Mouse (Mus musculus) layer of hippocampus, adult 9-11 months (tissue): ENCODE measurements around the gene Atp1b2.
A peak's percentile ranks its signal among the peaks of the same experiment; 100 is the strongest.

ENCODE experiments used
- DNase-seq: peaks from one replicate; pipeline ENCODE4 v3.0.0; 2022

Atp1b2 gene

DNA sequence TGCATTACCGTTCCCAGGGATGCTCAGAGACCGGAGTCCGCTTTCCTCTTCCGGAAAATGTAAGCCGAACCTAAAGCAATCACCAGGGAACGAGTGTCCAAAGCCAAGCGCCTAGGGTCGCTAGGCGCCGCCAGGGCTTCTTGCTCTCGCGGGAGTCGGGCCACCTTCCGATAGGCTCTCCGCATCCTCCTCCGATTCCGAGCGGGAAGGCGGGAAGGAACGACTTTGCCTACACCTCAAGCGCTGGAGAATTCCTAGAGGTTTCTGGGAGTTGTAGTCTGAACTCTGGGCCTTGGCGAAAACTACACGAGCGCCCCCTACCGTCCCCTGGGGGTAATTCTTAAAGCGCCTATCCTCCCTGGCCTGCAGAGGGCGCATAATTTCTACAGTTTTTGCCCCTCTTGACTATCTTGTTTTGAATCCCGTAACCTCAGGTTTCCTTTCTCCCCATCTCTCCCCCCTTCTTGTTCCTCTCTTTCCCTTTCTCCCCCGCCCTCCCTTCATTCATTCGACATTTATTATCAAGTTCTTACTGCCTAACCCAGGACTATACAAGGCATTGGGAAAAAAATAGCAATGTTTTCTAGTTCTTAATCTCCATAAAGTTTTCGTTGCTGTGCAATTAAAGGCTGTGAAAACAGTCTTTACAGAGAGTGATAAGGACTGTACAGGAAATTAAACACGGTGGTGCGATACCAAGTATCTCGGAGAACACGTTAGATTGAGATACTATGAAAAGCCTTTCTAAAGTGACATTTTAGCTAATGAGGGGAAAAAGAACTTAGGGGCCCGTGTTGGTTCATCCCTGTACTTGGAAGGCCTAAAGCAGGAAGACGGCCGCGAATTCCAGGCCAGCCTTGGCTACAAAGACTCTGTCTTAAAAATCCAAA is 26.4 kb downstream of the Atp1b2 start:
- peak; percentile 97 for DNase-seq

GRCm38 (mm10) chr11:69578301-69578700 is 27.4 kb downstream of the Atp1b2 start:
- no peak for DNase-seq

- DNase-seq: no peak
Measured at GRCm38 (mm10) chr11:69576307-69576706, 29.4 kb downstream of the Atp1b2 start.

DNA sequence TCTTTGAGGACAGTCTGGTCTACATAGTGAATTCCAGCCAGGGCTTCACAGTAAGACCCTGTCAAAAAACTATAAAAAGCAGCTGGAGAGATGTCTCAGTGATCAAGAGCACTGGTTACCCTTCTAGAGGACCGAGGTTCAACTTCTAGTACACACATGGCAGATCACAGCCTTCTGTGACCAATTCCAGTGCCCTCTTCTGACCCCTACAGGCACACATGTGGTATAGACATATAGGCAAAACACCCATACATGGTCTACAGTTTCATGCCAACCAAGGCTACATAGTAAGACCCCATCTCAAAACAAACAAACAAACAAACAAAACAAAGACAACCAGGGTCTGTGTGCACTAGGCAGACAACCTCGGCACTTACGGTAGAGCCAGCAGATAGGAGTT is 30.5 kb downstream of the Atp1b2 start:
- no peak for DNase-seq

DNA sequence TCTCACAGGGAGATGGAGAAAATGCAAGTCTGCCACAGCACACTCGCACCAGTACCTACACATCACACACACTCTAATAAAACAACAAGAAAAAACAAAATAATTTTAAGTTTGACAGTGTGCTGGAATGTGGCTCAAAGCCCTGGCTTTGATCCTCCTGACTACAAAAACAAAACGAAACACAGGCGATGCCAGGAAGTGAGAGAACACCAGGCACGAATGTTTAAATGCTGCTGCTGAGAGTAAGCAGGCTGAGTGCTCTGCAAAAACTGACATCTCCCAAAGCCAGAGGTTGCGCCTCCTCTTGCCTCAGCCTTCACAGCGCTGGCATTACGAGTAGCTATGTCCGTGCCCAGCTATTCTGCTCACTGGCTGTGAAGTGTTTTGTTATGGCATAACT is 40.6 kb downstream of the Atp1b2 start:
- no peak for DNase-seq

DNA sequence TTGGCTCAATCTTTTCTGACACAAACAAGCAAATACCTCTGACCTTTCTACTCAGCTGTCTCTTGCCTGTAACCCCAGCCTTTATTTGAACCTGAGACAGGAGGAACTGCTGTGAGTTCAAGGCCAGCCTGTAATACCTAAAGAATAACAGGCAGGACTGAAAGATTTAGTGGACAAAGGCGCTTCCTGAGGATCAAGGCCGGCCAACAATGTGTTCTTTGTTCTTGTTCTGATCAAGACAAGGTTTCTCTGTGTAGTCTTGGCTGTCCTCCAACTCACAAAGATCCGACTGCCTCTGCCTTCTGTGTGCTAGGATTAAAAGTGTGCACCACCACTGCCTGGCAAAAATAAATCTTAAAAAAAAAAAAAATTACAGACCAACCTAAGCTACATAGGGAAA is 41.4 kb downstream of the Atp1b2 start:
- no peak for DNase-seq

DNA sequence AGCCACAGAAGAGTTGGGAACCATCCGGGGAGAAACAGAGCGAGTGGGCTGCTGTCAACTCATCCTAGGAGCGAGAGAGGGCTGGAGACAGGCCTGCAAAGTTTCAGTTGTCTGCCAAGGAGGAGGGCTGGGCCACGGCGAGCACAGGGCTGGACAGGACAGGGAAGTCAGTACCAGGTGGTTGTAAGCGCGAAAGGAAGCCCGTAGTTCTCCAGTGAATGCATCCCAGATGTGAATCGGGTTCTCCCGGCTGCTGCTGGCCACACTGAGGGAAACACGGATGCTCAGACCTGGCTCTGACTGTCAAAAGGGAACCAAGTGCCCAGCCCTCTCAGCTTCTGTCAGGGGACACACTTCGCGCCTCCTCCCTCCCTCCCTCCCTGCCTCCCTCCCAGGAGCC is 42.4 kb downstream of the Atp1b2 start:
- no peak for DNase-seq

DNA sequence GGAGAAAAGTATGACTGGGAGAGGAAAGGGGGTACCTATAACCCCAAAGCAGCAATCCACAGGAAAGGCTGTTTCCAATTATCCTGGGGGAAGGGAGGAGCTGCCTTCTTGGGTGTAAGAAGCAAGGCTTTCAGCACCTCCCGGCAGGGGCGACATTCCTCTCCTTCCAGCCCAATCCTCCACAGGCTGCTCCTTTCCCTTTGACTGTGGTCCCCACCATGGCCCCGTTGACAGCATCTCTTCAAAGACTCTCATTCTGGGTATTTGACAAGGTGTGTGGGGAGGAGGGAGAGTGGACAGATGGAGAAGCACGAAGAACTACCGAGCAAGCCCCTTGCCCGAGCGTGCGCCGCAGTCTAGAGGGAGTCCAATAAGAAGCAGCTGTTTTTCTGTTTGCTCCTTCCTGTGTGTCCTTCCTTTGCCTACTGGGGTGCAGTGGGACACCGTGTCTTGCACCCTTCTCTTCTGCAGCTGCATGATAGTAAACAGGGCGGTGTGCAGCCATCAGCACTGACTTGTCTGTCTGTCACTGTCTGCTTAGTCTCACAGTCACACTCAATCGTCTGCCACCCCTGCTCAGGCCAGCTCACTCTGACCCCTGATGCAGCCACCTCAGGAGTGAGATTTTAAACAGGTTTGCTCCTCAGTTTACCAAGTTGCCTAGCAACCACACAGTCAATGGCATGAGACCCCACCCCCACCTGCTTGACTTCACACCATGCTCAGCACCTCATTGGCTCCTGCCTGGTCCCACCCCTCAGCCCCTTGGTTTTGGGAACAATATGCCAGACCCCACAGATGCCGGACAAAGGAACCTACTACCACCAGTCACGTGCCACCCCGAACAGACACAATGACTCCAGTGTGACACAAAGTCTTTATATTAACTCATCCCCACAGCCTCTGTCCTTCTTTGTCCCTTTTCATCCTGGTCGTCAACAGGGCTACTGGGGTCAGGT is 44.6 kb downstream of the Atp1b2 start:
- DNase-seq: peak; percentile 86

GRCm38 (mm10) chr11:69559851-69560765 is 45.6 kb downstream of the Atp1b2 start, which contains the start of gene Efnb3:
Efnb3 (minus strand) TSS chr11:69560205.
- no peak for DNase-seq

DNA sequence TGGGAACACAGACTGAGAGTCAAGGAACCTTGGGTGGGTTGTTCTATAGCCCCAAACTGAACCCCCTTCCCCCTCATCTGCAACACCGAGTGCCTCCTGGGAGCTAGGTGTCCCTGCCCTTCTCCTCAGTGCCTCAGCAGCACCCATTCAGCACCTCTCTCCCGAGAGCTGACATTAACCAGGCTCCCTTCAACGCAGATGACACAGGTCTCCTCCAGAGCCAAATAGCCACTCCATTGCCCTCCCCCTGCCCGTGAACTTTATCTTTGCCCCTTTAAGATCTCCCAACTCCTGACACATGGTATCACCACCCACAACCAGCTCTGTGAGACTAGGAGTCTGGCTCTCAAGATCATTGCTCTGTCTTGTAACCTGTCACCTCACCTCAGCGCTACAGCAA is 46.6 kb downstream of the Atp1b2 start:
- no peak for DNase-seq

DNA sequence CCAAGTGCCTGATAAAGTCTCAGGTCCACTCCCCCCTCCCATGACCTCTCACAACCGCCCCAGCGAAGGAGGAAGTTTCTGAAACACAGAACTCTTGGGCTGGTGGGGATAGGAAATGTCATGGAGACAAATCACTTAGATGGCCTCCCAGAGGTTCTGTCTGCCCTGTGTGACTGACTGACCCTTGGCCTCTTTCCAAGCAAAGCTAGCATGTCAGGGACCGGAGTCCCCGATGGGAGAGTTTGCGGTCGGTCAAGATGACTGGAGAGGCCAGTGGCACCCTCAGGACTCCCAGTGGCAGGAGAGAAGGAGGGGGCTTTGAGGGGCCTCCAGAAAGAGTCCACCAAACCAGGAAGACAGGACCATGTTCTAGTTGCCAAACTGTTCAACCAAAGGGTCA is 47.0 kb downstream of the Atp1b2 start:
- DNase-seq: no peak

- DNase-seq: no peak
Measured at GRCm38 (mm10) chr11:69557381-69557958, 48.3 kb downstream of the Atp1b2 start.

DNA sequence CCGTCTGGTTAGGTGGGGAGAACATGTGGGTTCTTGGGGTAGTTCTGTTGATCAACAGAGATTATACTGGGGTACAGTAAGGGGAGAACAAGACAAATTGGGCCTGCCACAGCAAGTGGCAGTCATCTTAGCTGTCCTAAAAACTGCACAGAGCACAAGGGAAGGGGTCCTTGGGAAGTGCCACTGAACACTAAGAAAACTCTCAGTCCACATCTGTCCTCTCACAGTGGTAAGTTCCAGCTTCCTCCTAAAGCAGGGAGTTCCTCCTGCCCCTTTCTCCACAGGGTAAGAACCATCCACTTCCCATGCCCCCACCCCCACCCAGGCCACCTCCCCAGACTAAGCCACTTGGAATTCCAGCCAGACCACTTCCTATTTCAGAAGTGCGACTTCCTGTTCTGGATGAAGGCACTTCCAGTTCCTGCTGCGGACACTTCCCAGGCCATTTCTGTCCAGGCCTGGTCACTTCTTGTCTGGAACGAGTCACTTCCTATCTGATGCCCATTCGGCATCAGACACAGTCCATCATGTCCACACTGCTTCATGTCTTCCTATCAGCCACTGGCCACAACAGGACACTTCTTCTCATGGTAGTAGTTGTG is 51.1 kb downstream of the Atp1b2 start:
- DNase-seq: no peak

- DNase-seq: no peak
Measured at GRCm38 (mm10) chr11:69553341-69553721, 52.4 kb downstream of the Atp1b2 start.

GRCm38 (mm10) chr11:69552622-69553340 is 53.0 kb downstream of the Atp1b2 start:
- DNase-seq: peak; percentile 85

- DNase-seq: no peak
Measured at GRCm38 (mm10) chr11:69551310-69551709, 54.4 kb downstream of the Atp1b2 start.
